Mouse (Mus musculus): ENCODE measurements at regions not wholly inside any gene's neighbourhood (a gene's known extent, or its start where the extent isn't known, plus 50 kb on each side); places are given as distances from the start of the nearest gene placed in this dataset.
"Not testable (repeated sequence)": the region's sequence is repeated elsewhere in the genome, so short reads cannot be mapped to it uniquely, and the experiment has no call there.

GRCm38 (mm10) chr16:12802651-12803050 is 306.8 kb upstream of the Ercc4 start:
- no peak for DNase-seq (ENCODE audit: low spot score in 2 of 2)

- DNase-seq (ENCODE audit: low spot score in 2 of 2) = no peak
Observed at GRCm38 (mm10) chr16:12807351-12807871, 302.1 kb upstream of the Ercc4 start.

- DNase-seq (ENCODE audit: low spot score in 2 of 2) = no peak
Observed at GRCm38 (mm10) chr16:12811088-12811487, 298.4 kb upstream of the Ercc4 start.

- no peak for DNase-seq (ENCODE audit: low spot score in 2 of 2)
Observed at GRCm38 (mm10) chr16:12824646-12825045, 284.8 kb upstream of the Ercc4 start.

GRCm38 (mm10) chr16:12826222-12826621 is 283.3 kb upstream of the Ercc4 start:
- no peak for DNase-seq (ENCODE audit: low spot score in 2 of 2)

GRCm38 (mm10) chr16:12831308-12831707 is 278.2 kb upstream of the Ercc4 start:
- not testable (repeated sequence) for DNase-seq (ENCODE audit: low spot score in 2 of 2)

GRCm38 (mm10) chr16:12856356-12856755 is 253.1 kb upstream of the Ercc4 start:
- no peak for DNase-seq (ENCODE audit: low spot score in 2 of 2)

- no peak for DNase-seq (ENCODE audit: low spot score in 2 of 2)
Observed at GRCm38 (mm10) chr16:12859714-12860355, 249.6 kb upstream of the Ercc4 start.

- no peak for DNase-seq (ENCODE audit: low spot score in 2 of 2)
Observed at GRCm38 (mm10) chr16:12862561-12862960, 246.9 kb upstream of the Ercc4 start.

- DNase-seq (ENCODE audit: low spot score in 2 of 2) = not testable (repeated sequence)
Observed at GRCm38 (mm10) chr16:12878326-12878725, 231.2 kb upstream of the Ercc4 start.

- no peak for DNase-seq (ENCODE audit: low spot score in 2 of 2)
Observed at GRCm38 (mm10) chr16:12880011-12880410, 229.5 kb upstream of the Ercc4 start.

- DNase-seq (ENCODE audit: low spot score in 2 of 2) = no peak
Observed at GRCm38 (mm10) chr16:12880481-12880880, 229.0 kb upstream of the Ercc4 start.

GRCm38 (mm10) chr16:12882690-12883089 is 226.8 kb upstream of the Ercc4 start:
- DNase-seq (ENCODE audit: low spot score in 2 of 2) = no peak

GRCm38 (mm10) chr16:12884556-12884955 is 224.9 kb upstream of the Ercc4 start:
- DNase-seq (ENCODE audit: low spot score in 2 of 2) = no peak

GRCm38 (mm10) chr16:12886127-12886526 is 223.4 kb upstream of the Ercc4 start:
- DNase-seq (ENCODE audit: low spot score in 2 of 2) = no peak

GRCm38 (mm10) chr16:12887381-12887780 is 222.1 kb upstream of the Ercc4 start:
- DNase-seq (ENCODE audit: low spot score in 2 of 2) = no peak

GRCm38 (mm10) chr16:12890094-12890493 is 219.4 kb upstream of the Ercc4 start:
- no peak for DNase-seq (ENCODE audit: low spot score in 2 of 2)

GRCm38 (mm10) chr16:12890545-12890944 is 218.9 kb upstream of the Ercc4 start:
- no peak for DNase-seq (ENCODE audit: low spot score in 2 of 2)

GRCm38 (mm10) chr16:12892658-12893305 is 216.7 kb upstream of the Ercc4 start:
- DNase-seq (ENCODE audit: low spot score in 2 of 2) = no peak

GRCm38 (mm10) chr16:12897267-12897666 is 212.2 kb upstream of the Ercc4 start:
- DNase-seq (ENCODE audit: low spot score in 2 of 2) = no peak

GRCm38 (mm10) chr16:12900670-12901069 is 208.8 kb upstream of the Ercc4 start:
- no peak for DNase-seq (ENCODE audit: low spot score in 2 of 2)

GRCm38 (mm10) chr16:12901096-12901995 is 208.1 kb upstream of the Ercc4 start:
- DNase-seq (ENCODE audit: low spot score in 2 of 2) = no peak

All from frontal cortex, postnatal 25 days (tissue).